Mouse (Mus musculus) heart, embryonic 16.5 days (tissue): ENCODE measurements around the gene Stxbp4. TPM values are rescaled to one million over a fixed set of nuclear protein-coding genes. Genes with fewer than 3 reads are reported as not detected.

ENCODE experiments used
- ATAC-seq: fragments of 200-750 bp; cut with Nextera tagmentation; replicated peaks from 2 replicates; pipeline ENCODE4 v1.8.0; 2017; ENCODE audit warnings: moderate number of reproducible peaks; ENCODE audit not compliant: insufficient read depth, low FRiP score; ENCODE audit errors: extremely low read depth
- H3K27ac ChIP-seq: fragments of 300-500 bp; sonication (generic); 2 replicates; pipeline ENCODE4 v1.5.1; 2014; ENCODE audit warnings: mild to moderate bottlenecking, low read length, control low read depth, moderate library complexity
- H3K27me3 ChIP-seq: fragments of 300-500 bp; sonication (generic); 2 replicates; pipeline ENCODE4 v1.6.1; 2014; ENCODE audit warnings: low read length, mixed read lengths; ENCODE audit not compliant: control insufficient read depth, insufficient read depth
- H3K36me3 ChIP-seq: fragments of 300-500 bp; sonication (generic); 2 replicates; pipeline ENCODE4 v1.6.1; 2014; ENCODE audit not compliant: control insufficient read depth, insufficient read depth
- H3K4me1 ChIP-seq: fragments of 300-500 bp; sonication (generic); 2 replicates; pipeline ENCODE4 v1.6.1; 2014; ENCODE audit warnings: low read length, mixed read lengths; ENCODE audit not compliant: control insufficient read depth, insufficient read depth
- H3K4me2 ChIP-seq: fragments of 300-500 bp; sonication (generic); 2 replicates; pipeline ENCODE4 v1.6.1; 2014; ENCODE audit warnings: low read depth, mild to moderate bottlenecking, control low read depth, low read length
- H3K4me3 ChIP-seq: fragments of 300-500 bp; sonication (generic); 2 replicates; pipeline ENCODE4 v1.5.1; 2014; ENCODE audit warnings: mild to moderate bottlenecking, control low read depth, low read length
- H3K9ac ChIP-seq: fragments of 300-500 bp; sonication (generic); 2 replicates; pipeline ENCODE4 v1.6.1; 2014; ENCODE audit warnings: low read length, control low read depth
- H3K9me3 ChIP-seq: fragments of 300-500 bp; sonication (generic); replicated peaks from 2 replicates; pipeline ENCODE4 v1.6.1; 2016; ENCODE audit warnings: low read length; ENCODE audit not compliant: control insufficient read depth
- WGBS: fragments of 180-500 bp; shearing (Covaris S2); extraction: QIAGEN DNeasy Blood & Tissue Kit; methylation state at CpG from one replicate; pipeline ENCODE4 v1.1.7; 2014; 5-methylcytosine and 5-hydroxymethylcytosine counted together
- polyA plus RNA-seq: library from polyadenylated mRNA; unstranded; fragments of >200 nt; fragmentation: Nextera tagmentation; extraction: Ambion mirVana; gene quantifications from 2 replicates; pipeline ENCODE4 v1.2.1, GENCODE M21; 2015

Stxbp4 gene
- polyA plus RNA-seq, 1 experiment from 2014 or later, result 11.6 TPM

GRCm38 (mm10) chr11:90512538-90513219, 125.2 kb downstream of the Stxbp4 start:
- no peaks in the 10 kb centered on the region for H3K27me3 ChIP-seq

GRCm38 (mm10) chr11:90501846-90502245, 136.0 kb downstream of the Stxbp4 start:
- WGBS, result 71% methylated on average over 4 of the region's 4 CpGs
- Histone ChIP-seq H3K9me3 (no peaks in the 10 kb centered on the region), H3K4me2 (no peak overlapping the region), H3K4me1 (peaks cover 9% of the 10 kb centered on the region), H3K27me3 (no peaks in the 10 kb centered on the region), H3K4me3 (no peak overlapping the region), H3K9ac (no peak overlapping the region), H3K27ac (no peak overlapping the region), H3K36me3 (no peaks in the 10 kb centered on the region)
- ATAC-seq, result no peak

More at GRCm38 (mm10) chr11:90512538-90513219, 125.2 kb downstream of the Stxbp4 start:
- 0 out of 2 replicates have a peak, but pooled peaks have one; percentile 32 for ATAC-seq
- no peak overlapping the region for H3K4me2 ChIP-seq
- H3K27ac ChIP-seq, result no peak overlapping the region
- H3K9ac ChIP-seq, result no peak overlapping the region
- WGBS, result 38% methylated on average over 5 of the region's 5 CpGs
- peaks cover 13% of the 10 kb centered on the region for H3K4me1 ChIP-seq
- H3K9me3 ChIP-seq, result no peaks in the 10 kb centered on the region
- no peaks in the 10 kb centered on the region for H3K36me3 ChIP-seq
- H3K4me3 ChIP-seq, result no peak overlapping the region

GRCm38 (mm10) chr11:90499918-90500317, 138.0 kb downstream of the Stxbp4 start:
- Histone ChIP-seq H3K9me3 (no peaks in the 10 kb centered on the region), H3K4me1 (peaks cover 9% of the 10 kb centered on the region), H3K27me3 (no peaks in the 10 kb centered on the region), H3K9ac (no peak overlapping the region), H3K27ac (no peak overlapping the region), H3K4me3 (no peak overlapping the region), H3K4me2 (no peak overlapping the region), H3K36me3 (no peaks in the 10 kb centered on the region)
- ATAC-seq, result no peak
- 93% methylated on average over 6 of the region's 6 CpGs for WGBS

GRCm38 (mm10) chr11:90498461-90498860, 139.4 kb downstream of the Stxbp4 start:
- Histone ChIP-seq H3K4me1 (peaks cover 9% of the 10 kb centered on the region), H3K27ac (no peak overlapping the region), H3K9me3 (no peaks in the 10 kb centered on the region), H3K4me3 (no peak overlapping the region), H3K9ac (no peak overlapping the region), H3K36me3 (no peaks in the 10 kb centered on the region), H3K4me2 (no peak overlapping the region), H3K27me3 (no peaks in the 10 kb centered on the region)
- 0 out of 2 replicates have a peak, but pooled peaks have one; percentile 28 for ATAC-seq
- WGBS, result 47% methylated on average over 5 of the region's 5 CpGs

GRCm38 (mm10) chr11:90494981-90495380, 142.9 kb downstream of the Stxbp4 start:
- no peak overlapping the region for H3K4me2 ChIP-seq
- 64% methylated on average over 1 of the region's 1 CpGs for WGBS
- no peak overlapping the region for H3K9ac ChIP-seq
- H3K4me3 ChIP-seq, result no peak overlapping the region
- no peak for ATAC-seq
- no peaks in the 10 kb centered on the region for H3K27me3 ChIP-seq
- no peaks in the 10 kb centered on the region for H3K9me3 ChIP-seq
- H3K4me1 ChIP-seq, result peaks cover 9% of the 10 kb centered on the region
- no peaks in the 10 kb centered on the region for H3K36me3 ChIP-seq
- H3K27ac ChIP-seq, result no peak overlapping the region

GRCm38 (mm10) chr11:90492511-90492910, 145.4 kb downstream of the Stxbp4 start:
- 65% methylated on average over 4 of the region's 4 CpGs for WGBS
- ATAC-seq, result no peak
- H3K27ac ChIP-seq, result no peak overlapping the region
- no peak overlapping the region for H3K4me2 ChIP-seq
- no peaks in the 10 kb centered on the region for H3K9me3 ChIP-seq
- no peaks in the 10 kb centered on the region; the same call in 1 of the 2 replicates for H3K4me1 ChIP-seq
- no peak overlapping the region for H3K4me3 ChIP-seq
- H3K36me3 ChIP-seq, result 0 out of 2 replicates have a peak, but pooled peaks cover 4% of the 10 kb centered on the region
- no peak overlapping the region for H3K9ac ChIP-seq
- no peaks in the 10 kb centered on the region for H3K27me3 ChIP-seq

- 89% methylated on average over 10 of the region's 10 CpGs for WGBS
- Histone ChIP-seq H3K9ac (no peak overlapping the region), H3K36me3 (0 out of 2 replicates have a peak, but pooled peaks cover 7% of the 10 kb centered on the region), H3K4me1 (no peaks in the 10 kb centered on the region; the same call in 1 of the 2 replicates), H3K4me2 (no peak overlapping the region), H3K27ac (no peak overlapping the region), H3K27me3 (no peaks in the 10 kb centered on the region), H3K4me3 (no peak overlapping the region), H3K9me3 (no peaks in the 10 kb centered on the region)
- no peak for ATAC-seq
Measured at GRCm38 (mm10) chr11:90489166-90489565, 148.7 kb downstream of the Stxbp4 start.

GRCm38 (mm10) chr11:90487686-90488085, 150.2 kb downstream of the Stxbp4 start:
- no peaks in the 10 kb centered on the region; the same call in 1 of the 2 replicates for H3K4me1 ChIP-seq
- WGBS, result 92% methylated on average over 8 of the region's 8 CpGs
- 0 out of 2 replicates have a peak, but pooled peaks cover 7% of the 10 kb centered on the region for H3K36me3 ChIP-seq
- ATAC-seq, result no peak
- H3K9ac ChIP-seq, result no peak overlapping the region
- H3K27me3 ChIP-seq, result no peaks in the 10 kb centered on the region
- H3K9me3 ChIP-seq, result no peaks in the 10 kb centered on the region
- no peak overlapping the region for H3K27ac ChIP-seq
- no peak overlapping the region for H3K4me2 ChIP-seq
- no peak overlapping the region for H3K4me3 ChIP-seq

- WGBS, result 85% methylated on average over 14 of the region's 14 CpGs
- no peak overlapping the region for H3K27ac ChIP-seq
- H3K4me1 ChIP-seq, result peaks cover 6% of the 10 kb centered on the region
- H3K27me3 ChIP-seq, result no peaks in the 10 kb centered on the region
- H3K9ac ChIP-seq, result no peak overlapping the region
- 0 out of 2 replicates have a peak, but pooled peaks cover 7% of the 10 kb centered on the region for H3K36me3 ChIP-seq
- ATAC-seq, result no peak
- H3K4me2 ChIP-seq, result no peak overlapping the region
- H3K9me3 ChIP-seq, result no peaks in the 10 kb centered on the region
- H3K4me3 ChIP-seq, result no peak overlapping the region
Measured at GRCm38 (mm10) chr11:90484750-90485637, 152.9 kb downstream of the Stxbp4 start.
